Mouse (Mus musculus) heart, postnatal 25 days (tissue): ENCODE data around the gene Mark3. TPM values are rescaled to one million over a fixed set of nuclear protein-coding genes. Genes with fewer than 3 reads are reported as not detected.

Source experiments
- DNase-seq: peaks from one replicate; pipeline ENCODE4 v3.0.0; 2022; ENCODE audit warnings: low spot score
- intact Hi-C: fragments of 180-260 bp; cut with DNase I; formaldehyde crosslinking; loops from one replicate; pipeline ENCODE4 v1.15.1; 2025
- total RNA-seq, 2 experiments: library from RNA; stranded (reverse); gene quantifications; 2 replicates each; pipeline ENCODE4 v1.2.3; 2021

Gene Mark3
- total RNA-seq, 2 experiments from 2014 or later, result 52.9 to 54.3 TPM

GRCm38 (mm10) chr12:111691346-111691872 is 117.1 kb downstream of the Mark3 start:
- intact Hi-C loops, result no loop called here
- DNase-seq, result no peak

- no peak for DNase-seq
- intact Hi-C loops, result no loop called here
Observed at GRCm38 (mm10) chr12:111692899-111693298, 118.6 kb downstream of the Mark3 start.

- DNase-seq, result no peak
- intact Hi-C loops, result no loop called here
Observed at GRCm38 (mm10) chr12:111693341-111694270, 119.3 kb downstream of the Mark3 start.

DNA sequence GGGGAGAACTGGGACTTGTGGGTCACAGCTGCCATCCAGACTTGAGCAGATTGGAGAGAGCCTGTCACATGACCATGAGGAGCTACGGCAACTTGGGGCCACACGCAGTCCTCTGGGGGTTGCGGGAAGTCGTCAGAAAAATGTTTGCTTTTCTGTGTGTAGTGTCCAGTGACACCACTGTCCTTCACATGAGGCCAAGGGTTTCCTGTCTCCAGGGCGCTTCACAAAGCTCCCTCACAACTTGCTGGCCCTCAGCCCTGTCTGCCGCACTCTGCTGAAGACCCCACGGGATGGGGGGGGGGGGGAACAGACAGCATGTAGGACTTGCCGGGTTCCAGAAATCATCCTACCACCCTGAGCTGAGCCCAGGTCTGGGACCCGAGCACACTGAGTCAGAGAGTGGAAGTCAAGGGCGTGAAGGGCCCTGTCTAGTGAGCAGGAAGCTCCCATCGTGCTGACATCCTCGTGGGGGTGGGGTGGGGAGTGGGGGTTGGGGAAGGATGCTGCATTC is 120.0 kb downstream of the Mark3 start:
- no peak for DNase-seq
- intact Hi-C loops, result no loop called here

DNA sequence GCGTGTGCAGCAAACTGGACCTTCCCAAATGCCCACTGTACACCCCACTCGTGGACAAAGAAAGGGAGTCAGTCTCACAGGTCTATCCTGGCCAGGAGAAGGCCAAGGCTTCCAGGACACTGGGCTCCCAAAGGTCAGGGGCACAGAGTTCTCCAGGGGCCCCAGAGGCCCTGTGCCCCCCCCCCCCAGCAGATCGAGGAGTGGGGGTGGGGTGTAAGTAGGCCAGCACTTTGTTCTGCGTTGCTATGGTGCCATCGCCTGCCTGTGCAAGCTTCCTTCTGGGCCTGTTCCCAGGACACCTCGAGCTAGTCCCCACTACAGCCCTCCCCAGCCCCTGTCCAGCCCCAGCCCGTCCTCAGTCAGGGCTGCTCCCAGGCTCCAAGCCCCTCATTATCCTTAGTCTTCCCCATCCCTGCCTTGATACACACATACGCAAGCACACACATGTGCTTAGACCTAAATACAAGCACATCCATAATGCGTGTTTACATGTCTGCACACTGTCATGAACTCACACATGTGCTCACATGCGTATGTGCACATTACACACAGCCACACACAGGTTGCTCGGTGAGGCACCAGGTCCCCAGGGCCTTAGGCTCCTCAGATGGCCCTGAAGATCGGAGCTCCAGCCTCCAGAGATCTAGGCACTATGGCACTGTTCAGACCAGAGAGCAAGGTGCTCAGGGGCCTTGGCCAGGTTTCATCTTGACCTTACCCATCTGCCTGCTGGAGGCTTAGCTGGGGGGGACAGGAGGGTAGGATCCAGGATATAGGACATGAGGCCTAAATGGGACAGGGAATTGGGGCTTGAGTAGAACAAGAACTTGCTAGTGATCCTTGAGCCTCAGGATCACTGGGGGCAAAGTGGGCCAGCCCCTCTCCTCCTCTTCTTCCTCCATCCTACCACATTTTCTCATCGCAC is 120.8 kb downstream of the Mark3 start:
- no peak for DNase-seq
- intact Hi-C loops, result no loop called here

- intact Hi-C loops, result loop anchor here (1.0 kb wide), 1 partner anchor 28 kb away; no protein-coding TSS in a partner anchor
- DNase-seq, result peak; percentile 44
Observed at GRCm38 (mm10) chr12:111696239-111696638, 121.9 kb downstream of the Mark3 start.

DNA sequence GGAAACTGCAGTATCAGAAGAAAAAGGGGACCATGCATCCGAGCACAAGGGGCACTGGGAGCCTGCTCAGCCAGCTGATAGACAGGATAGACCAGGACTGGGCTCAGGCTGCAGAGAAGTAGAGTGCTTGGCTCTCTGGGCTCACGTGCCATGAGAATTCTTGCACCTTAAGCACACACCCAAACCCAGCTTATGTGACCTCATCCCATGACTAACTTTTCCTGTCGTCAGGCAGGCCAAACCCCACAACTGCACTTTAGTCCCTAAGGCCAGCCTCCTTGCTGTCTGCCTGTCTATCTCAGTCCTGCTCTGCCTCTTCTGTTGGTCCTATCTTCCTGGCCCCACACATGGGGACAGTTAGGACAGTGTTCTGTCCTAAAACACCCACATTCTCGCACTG is 123.4 kb downstream of the Mark3 start:
- DNase-seq, result no peak
- intact Hi-C loops, result loop anchor here (2.0 kb wide), 1 partner anchor 35 kb away; no protein-coding TSS in a partner anchor

DNA sequence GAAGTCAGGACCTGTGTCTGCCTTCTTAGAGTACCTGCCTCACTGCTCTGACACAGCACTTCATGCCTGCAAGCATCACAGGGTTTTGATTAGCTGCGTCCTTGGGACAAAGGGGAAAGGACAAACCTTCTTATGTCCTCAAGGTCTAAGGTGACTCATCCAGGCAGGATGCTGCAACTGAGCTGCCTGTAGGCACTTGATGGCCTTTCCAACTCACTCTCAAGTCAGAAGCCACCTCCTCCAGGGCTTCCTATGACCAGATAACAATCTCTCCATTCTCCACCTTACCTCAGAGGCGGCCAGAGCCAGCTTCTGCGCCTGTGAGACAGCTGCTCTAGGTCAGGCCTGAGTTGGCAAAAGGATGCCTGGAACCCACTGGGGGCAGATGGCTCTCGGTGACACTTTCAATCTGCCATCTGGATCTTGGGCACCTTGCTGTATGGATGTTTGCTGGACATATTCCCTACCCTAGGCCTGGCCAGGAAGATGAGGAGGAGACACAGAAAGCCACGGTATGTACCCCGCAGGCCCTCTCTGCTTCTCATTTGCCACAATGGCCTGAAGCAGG is 124.1 kb downstream of the Mark3 start:
- DNase-seq, result no peak
- intact Hi-C loops, result loop anchor here (2.0 kb wide), 1 partner anchor 34 kb away; no protein-coding TSS in a partner anchor

GRCm38 (mm10) chr12:111699542-111699941 is 125.2 kb downstream of the Mark3 start:
- DNase-seq, result no peak
- intact Hi-C loops, result loop anchor here (2.0 kb wide), 1 partner anchor 33 kb away; no protein-coding TSS in a partner anchor

GRCm38 (mm10) chr12:111700920-111701458 is 126.7 kb downstream of the Mark3 start:
- intact Hi-C loops, result no loop called here
- no peak for DNase-seq

- no peak for DNase-seq
- intact Hi-C loops, result no loop called here
Observed at GRCm38 (mm10) chr12:111703301-111703700, 129.0 kb downstream of the Mark3 start.

DNA sequence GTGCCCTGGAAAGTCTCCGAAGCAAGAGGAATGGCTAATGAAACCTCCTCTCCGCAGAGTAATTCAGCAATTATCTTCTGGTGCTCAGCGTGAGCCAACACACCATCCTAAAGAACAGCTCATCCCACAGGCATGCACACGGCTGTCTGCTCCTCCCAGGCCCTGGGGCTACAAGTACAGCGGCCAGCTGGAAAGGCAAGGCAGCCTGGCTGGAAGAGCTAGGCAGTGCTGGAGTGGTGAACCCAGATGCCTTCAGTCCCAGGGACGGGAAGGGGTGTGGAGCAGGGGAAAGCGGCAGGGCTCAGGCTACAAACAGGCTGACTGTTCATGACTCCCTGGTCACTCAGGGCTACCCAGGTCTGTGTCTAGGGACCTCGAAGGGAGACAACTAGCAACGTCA is 130.3 kb downstream of the Mark3 start:
- intact Hi-C loops, result no loop called here
- DNase-seq, result peak; percentile 77

DNA sequence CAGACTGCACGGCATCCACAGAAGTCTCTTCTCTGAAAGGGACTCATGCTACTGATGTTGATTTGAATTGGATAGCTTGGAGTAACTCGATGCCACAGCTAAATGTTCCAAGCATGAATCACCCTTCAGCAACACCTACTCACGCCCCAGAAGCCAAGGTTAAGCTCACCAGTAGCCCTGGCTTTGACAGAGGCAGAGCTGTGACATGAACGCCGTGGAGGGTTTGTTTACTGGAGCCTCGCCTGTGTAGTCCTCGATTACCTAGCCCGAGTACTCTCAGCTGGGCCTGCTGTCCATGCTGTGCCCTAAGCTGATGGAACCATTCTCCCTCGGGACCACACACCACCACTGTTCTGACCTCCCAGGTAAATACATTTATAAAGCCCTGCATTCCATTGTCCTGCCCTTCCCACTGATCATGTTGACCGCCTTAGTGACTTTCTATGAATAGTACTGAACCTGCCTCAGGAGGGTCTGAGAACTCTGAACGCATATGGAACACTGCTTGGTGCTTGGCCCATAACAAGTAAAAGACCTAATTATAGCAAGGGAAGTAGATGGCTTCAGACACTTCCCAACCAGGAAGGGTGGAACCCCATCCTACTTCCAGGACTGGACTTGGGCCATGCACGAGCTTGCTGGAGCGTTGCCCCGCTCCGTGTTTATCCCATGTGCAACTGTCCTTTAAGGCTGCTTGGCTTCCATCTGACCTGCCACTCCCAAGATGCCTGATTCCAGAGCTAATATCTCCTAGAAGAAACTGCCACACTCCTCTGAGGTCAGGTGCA is 131.1 kb downstream of the Mark3 start:
- intact Hi-C loops, result no loop called here
- DNase-seq, result peak; percentile 85

Other genes starting within 250 kb of the Mark3 start
- gene Cdc42bpb, start 196.8 kb upstream of the Mark3 start, total RNA-seq, result 10 to 100 TPM; 57.5 to 60.2 TPM
- not detected for gene Lbhd2, start 167.7 kb upstream of the Mark3 start, total RNA-seq
- 1 to 10 TPM; 1.2 to 2.9 TPM for gene Exoc3l4, start 157.5 kb upstream of the Mark3 start, total RNA-seq
- 10 to 100 TPM; 41.7 to 48.7 TPM for gene Tnfaip2, start 132.1 kb upstream of the Mark3 start, total RNA-seq
- gene Gm266, start 88.7 kb upstream of the Mark3 start, total RNA-seq, result under 1 TPM; 0.36 to 0.75 TPM
- gene Eif5, start 36.5 kb upstream of the Mark3 start, total RNA-seq, result 100 to 1,000 TPM; 140 to 145 TPM
- 10 to 100 TPM; 91.2 to 98.8 TPM for gene Ckb, start 97.8 kb downstream of the Mark3 start, total RNA-seq
- gene Trmt61a, start 103.6 kb downstream of the Mark3 start, total RNA-seq, result 1 to 10 TPM; 4.4 to 5.7 TPM
- gene Bag5, start 138.7 kb downstream of the Mark3 start, total RNA-seq, result 10 to 100 TPM; 19.4 to 21.2 TPM
- 10 to 100 TPM; 32.1 to 36.4 TPM for gene Apopt1, start 138.7 kb downstream of the Mark3 start, total RNA-seq
- gene Klc1, start 184.3 kb downstream of the Mark3 start, total RNA-seq, result 10 to 100 TPM; 94.5 to 95.3 TPM
- gene Xrcc3, start 239.3 kb downstream of the Mark3 start, total RNA-seq, result 1 to 10 TPM; 1.9 to 2.2 TPM
- gene Zfyve21, start 239.6 kb downstream of the Mark3 start, total RNA-seq, result 10 to 100 TPM; 61.1 to 66.7 TPM